Mouse (Mus musculus): ENCODE data around the gene Frem2. TPM values are rescaled to one million over a fixed set of nuclear protein-coding genes. Genes with fewer than 3 reads are reported as not detected.
A peak's percentile ranks its signal among the peaks of the same experiment; 100 is the strongest.

The Frem2 gene
- total RNA-seq, 2 experiments from 2014 or later, result 0.94 to 3.9 TPM

DNA sequence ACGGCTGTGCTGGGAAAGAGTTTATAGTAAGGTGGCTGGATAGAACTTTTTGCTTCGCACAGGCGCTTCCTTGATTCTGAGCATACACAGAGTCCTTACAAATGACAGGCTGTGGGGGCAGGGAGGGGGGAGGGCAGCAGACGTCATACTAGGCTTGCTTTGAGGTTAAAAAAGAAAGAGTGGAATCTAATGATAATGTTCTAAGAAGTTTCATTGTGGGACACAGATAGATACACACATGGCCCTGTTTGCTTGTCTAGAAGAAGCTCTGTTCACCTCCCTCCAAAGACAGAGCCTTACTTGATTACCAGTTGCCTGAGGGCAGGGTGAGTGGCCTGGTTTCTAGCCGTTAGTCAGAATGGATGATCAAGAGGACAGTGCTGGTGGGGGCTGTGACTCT, 144.1 kb downstream of the Frem2 start:
- Histone ChIP-seq H3K4me3 (no peak overlapping the region), H3K27ac (no peak overlapping the region)
- no peak for TF ChIP-seq CTCF (IDR thresholded peaks at IDR 0.05)
- intact Hi-C loops (cut with DNase I), result no loop called here
- no peak for DNase-seq

- Histone ChIP-seq H3K27ac (no peak overlapping the region), H3K4me3 (no peak overlapping the region)
- intact Hi-C loops (cut with DNase I), result no loop called here
- DNase-seq, result no peak
- peak; percentile 51 for TF ChIP-seq CTCF (IDR thresholded peaks at IDR 0.05)
Observed at GRCm38 (mm10) chr3:53502428-53502827, 154.7 kb downstream of the Frem2 start.

DNA sequence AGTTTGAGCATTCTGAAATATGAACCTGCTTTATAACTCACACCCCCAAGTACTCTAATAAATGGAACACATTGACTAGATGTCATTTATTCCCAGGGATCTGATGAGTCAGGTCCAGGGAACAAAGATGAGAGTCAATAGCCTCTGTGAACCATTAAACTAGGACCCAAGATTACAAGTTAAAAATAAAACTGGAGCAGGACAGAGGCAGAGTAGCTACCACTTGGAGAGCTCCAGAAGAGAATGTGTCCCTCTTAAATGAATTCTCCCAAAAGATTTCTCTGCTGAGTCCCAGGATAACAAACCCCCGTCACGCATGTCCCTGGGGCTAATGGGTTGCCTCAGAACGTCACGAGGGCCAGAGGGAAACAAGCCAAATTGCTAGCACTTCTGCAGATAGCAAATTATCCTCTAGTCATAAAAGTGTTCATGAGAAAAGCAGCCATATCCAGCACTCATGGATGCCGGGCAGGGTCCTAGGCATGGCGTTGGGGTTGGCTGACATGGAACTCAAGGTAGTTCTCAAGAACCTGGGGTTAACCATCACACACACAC, 158.7 kb downstream of the Frem2 start:
- no peak for TF ChIP-seq CTCF (IDR thresholded peaks at IDR 0.05)
- no peak overlapping the region for H3K4me3 ChIP-seq
- intact Hi-C loops (cut with DNase I), result no loop called here
- no peak overlapping the region for H3K27ac ChIP-seq
- peak; percentile 29 for DNase-seq

GRCm38 (mm10) chr3:53488353-53488752, 168.8 kb downstream of the Frem2 start, which contains the start of gene Stoml3:
Gene Stoml3 (plus strand): TSS chr3:53488653.
- no peak within 1 kb of the TSS for H3K4me3 ChIP-seq
- DNase-seq, result no peak
- intact Hi-C loops (cut with DNase I), result no loop called here
- no peak within 1 kb of the TSS for H3K27ac ChIP-seq
- TF ChIP-seq CTCF (IDR thresholded peaks at IDR 0.05), result no peak

GRCm38 (mm10) chr3:53486996-53487576, 170.1 kb downstream of the Frem2 start:
- Histone ChIP-seq H3K4me3 (no peak overlapping the region), H3K27ac (no peak overlapping the region)
- intact Hi-C loops (cut with DNase I), result no loop called here
- DNase-seq, result no peak
- TF ChIP-seq CTCF (IDR thresholded peaks at IDR 0.05), result no peak

GRCm38 (mm10) chr3:53486561-53486960, 170.6 kb downstream of the Frem2 start:
- H3K27ac ChIP-seq, result no peak overlapping the region
- intact Hi-C loops (cut with DNase I), result no loop called here
- TF ChIP-seq CTCF (IDR thresholded peaks at IDR 0.05), result no peak

DNA sequence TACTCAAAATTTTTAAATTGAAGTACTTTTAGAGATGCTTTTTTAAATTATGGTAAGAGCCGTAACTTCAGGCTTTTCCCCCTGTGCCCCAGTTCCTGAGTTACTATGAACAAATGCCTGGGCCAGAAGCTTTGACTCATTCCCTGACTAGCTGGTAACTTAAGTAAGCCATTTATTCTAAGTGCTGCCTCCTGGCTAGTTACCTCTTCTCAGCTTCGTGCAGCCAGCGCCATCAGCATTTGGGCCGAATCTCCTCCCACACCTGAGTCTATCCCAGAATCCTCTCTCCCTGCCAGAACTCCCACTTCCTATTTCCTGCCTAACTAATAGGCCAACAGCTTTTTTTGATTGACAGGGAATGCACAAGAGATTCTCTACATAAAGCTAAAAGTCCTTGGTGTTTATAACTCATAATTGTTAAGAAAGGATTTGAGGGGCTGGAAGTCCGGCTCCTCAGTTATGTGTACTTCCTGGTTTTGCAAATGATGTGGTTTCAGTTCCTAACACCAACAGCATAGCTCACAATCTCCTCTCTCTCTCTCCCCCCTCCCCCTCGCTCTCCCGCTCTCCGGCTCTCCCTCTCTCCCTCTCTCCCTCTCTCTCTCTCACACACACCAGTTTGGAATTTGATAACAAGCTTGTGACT, 173.6 kb downstream of the Frem2 start:
- no peak overlapping the region for H3K27ac ChIP-seq
- intact Hi-C loops (cut with DNase I), result no loop called here
- no peak for TF ChIP-seq CTCF (IDR thresholded peaks at IDR 0.05)
- no peak for DNase-seq
- H3K4me3 ChIP-seq, result no peak overlapping the region

More at GRCm38 (mm10) chr3:53486561-53486960, 170.6 kb downstream of the Frem2 start:
- H3K4me3 ChIP-seq, result no peak overlapping the region
- no peak for DNase-seq

GRCm38 (mm10) chr3:53478419-53479046, 178.6 kb downstream of the Frem2 start:
- DNase-seq, result peak; percentile 23
- intact Hi-C loops (cut with DNase I), result no loop called here
- no peak for TF ChIP-seq CTCF (IDR thresholded peaks at IDR 0.05)
- Histone ChIP-seq H3K4me3 (no peak overlapping the region), H3K27ac (no peak overlapping the region)

DNA sequence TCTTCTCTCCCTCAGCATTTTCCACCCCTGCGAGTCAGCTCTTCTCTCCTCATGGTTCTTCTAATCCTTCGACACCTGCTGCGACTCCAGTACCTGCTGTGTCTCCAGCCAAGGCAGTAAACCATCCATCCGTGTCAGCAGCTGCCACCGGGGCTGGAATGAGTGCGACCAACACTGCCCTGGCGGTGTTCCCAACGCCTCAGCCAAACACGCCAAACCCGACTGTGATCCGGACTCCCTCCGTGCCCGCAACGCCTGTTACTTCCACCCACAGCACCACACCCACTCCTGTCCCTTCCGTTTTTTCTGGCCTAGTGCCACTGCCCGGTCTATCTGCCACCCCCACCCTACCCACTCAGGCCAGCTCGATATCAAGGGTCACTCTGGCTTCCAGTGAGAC, 179.7 kb downstream of the Frem2 start:
- no peak overlapping the region; the same call in 1 of the 2 replicates for H3K4me3 ChIP-seq
- peak; percentile 83 for DNase-seq
- no peak for TF ChIP-seq CTCF (IDR thresholded peaks at IDR 0.05)
- intact Hi-C loops (cut with DNase I), result no loop called here
- H3K27ac ChIP-seq, result peak overlapping the region; percentile 63

DNA sequence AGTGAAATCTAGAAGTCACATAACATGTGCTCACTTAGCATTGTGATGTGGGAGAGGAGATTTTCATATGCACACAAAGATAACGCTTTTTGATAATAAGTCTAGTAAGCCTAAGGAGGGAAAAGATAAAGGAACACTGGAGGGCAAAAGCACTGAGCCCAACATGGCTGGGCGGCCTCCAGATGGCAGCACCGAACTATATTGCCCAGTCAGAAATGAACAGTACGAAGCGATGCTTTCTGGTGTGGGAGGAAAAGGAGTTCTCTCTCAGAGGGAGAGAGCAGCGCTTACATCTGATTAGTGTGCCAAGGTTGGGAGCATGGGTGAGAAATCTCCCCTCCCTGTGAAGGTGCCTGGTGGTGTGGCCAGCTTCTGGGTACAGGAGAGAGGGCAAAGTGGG, 181.3 kb downstream of the Frem2 start:
- no peak overlapping the region for H3K27ac ChIP-seq
- peak; percentile 63 for DNase-seq
- TF ChIP-seq CTCF (IDR thresholded peaks at IDR 0.05), result peak; percentile 70
- H3K4me3 ChIP-seq, result no peak overlapping the region
- intact Hi-C loops (cut with DNase I), result loop anchor here (1.0 kb wide), 1 partner anchor 15 kb away; no protein-coding TSS in a partner anchor

DNA sequence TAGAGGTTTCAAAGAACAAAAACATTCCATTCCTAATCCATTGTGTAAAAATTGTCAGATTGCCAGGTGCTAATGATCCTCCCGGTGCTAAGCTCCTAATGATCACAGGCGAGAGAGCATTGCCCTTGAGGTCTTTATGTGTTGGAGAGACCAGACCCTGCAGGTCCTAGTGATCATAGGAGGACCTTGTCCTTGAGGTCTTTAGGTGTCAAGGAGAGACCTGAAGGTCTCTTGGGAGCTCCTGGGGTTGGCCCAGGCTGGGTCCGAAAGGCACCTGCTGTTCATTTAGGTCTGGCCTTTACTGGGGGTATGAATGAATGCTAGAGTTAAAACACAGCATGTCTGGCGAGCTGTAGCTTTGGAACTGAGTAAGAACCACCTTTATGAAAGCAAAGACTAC, 183.0 kb downstream of the Frem2 start:
- Histone ChIP-seq H3K4me3 (no peak overlapping the region), H3K27ac (no peak overlapping the region)
- no peak for DNase-seq
- intact Hi-C loops (cut with DNase I), result no loop called here
- TF ChIP-seq CTCF (IDR thresholded peaks at IDR 0.05), result no peak

DNA sequence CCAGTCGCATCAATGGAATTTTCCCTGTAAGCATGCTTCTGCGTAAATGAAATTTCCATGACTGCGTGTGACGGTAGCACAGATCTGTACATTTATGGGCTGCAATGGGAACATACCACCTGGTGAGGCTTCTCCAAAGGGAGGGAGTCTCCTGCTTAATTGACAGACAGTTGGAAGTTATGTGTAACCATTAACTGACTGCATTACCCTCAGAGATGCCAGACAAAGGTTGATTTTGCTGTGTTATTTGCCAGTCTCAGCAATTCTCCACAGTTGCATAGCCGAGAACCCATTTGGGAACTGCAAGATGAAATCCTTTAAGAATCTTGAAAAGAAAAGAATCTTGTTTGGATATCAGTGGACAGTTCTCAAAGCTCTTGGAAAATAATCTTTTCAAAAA, 185.1 kb downstream of the Frem2 start:
- TF ChIP-seq CTCF (IDR thresholded peaks at IDR 0.05), result no peak
- H3K4me3 ChIP-seq, result no peak overlapping the region
- intact Hi-C loops (cut with DNase I), result no loop called here
- H3K27ac ChIP-seq, result no peak overlapping the region
- no peak for DNase-seq

- DNase-seq, result no peak
- Histone ChIP-seq H3K4me3 (no peak overlapping the region), H3K27ac (no peak overlapping the region)
- no peak for TF ChIP-seq CTCF (IDR thresholded peaks at IDR 0.05)
- intact Hi-C loops (cut with DNase I), result no loop called here
Observed at GRCm38 (mm10) chr3:53469650-53470049, 187.5 kb downstream of the Frem2 start.

Data from gastrocnemius, adult 2 months (tissue).